Mouse (Mus musculus): ENCODE data around the gene Adrb1. TPM values are rescaled to one million over a fixed set of nuclear protein-coding genes. Genes with fewer than 3 reads are reported as not detected.
A peak's percentile ranks its signal among the peaks of the same experiment; 100 is the strongest.

Adrb1 gene
- polyA plus RNA-seq, 1 experiment: 1.0 TPM

DNA sequence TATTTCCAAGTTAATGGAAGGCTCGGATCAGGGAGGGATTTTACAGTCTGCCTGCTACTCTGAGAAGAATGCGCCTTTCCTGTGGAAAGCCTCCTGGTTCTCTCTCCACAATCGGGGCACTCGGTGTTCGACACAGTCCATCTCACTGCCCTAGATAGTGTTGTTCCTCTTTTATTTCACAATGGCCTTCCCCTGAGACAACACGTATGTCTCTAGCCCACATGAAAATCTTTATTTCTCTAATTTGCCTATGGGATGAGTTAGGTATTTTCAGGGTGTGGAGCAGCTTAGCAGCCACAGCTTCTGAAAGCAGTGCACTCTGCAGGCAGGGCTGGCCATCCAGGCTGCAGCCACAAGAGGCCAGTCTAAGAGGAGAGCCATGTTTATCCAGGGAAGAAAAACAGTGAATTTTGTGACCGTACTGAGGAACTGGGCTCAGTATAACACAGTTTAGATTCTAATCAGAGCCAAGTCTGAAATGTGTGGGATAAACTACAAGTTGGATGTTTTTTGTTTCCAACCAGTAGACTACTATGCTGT lies 12.1 kb downstream of the Adrb1 start:
- Histone ChIP-seq H3K36me3 (ENCODE audit: control insufficient read depth, insufficient read depth, low read length, poor library complexity, severe bottlenecking) (no peaks in the 10 kb centered on the region), H3K27ac (ENCODE audit: insufficient read depth, low read length) (no peak overlapping the region), H3K9ac (ENCODE audit: low read depth, poor library complexity, severe bottlenecking) (no peak overlapping the region), H3K4me3 (ENCODE audit: low read depth, low read length) (no peak overlapping the region), H3K27me3 (ENCODE audit: control insufficient read depth, insufficient read depth, low read length, poor library complexity, severe bottlenecking) (no peaks in the 10 kb centered on the region; the same call in 1 of the 2 replicates), H3K9me3 (replicated peaks; ENCODE audit: control insufficient read depth, insufficient read depth, low read length, poor library complexity, severe bottlenecking) (no peaks in the 10 kb centered on the region), H3K4me1 (ENCODE audit: control insufficient read depth, insufficient read depth, low read length) (no peaks in the 10 kb centered on the region)
- TF ChIP-seq POLR2A (IDR thresholded peaks at IDR 0.05; ENCODE audit: insufficient read depth, low read length) (no peak), EP300 (IDR thresholded peaks at IDR 0.05; ENCODE audit: insufficient read depth, low read depth, low read length) (no peak), CTCF (IDR thresholded peaks at IDR 0.05; ENCODE audit: low read depth, low read length) (no peak)

DNA sequence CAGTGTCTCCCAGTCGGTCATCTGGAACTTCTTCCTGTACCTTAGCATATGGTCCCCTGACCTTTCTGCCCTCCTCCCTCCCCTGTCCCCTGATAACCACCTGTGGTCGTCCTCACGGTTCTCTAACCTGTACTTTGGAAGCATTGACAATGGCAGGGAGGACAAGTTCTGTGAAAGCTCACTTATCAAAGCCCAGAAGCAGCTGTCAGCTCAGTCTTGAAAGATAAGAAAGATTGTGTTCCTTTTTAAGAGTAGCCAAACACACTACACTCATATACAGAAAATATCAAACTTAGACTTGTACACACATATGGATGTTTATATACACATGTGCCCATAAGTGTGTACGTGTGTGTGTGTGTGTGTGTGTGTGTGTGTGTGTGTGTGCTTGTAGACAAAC lies 13.7 kb downstream of the Adrb1 start:
- Histone ChIP-seq H3K9ac (ENCODE audit: low read depth, poor library complexity, severe bottlenecking) (no peak overlapping the region), H3K36me3 (ENCODE audit: control insufficient read depth, insufficient read depth, low read length, poor library complexity, severe bottlenecking) (no peaks in the 10 kb centered on the region), H3K4me3 (ENCODE audit: low read depth, low read length) (no peak overlapping the region), H3K4me1 (ENCODE audit: control insufficient read depth, insufficient read depth, low read length) (no peaks in the 10 kb centered on the region), H3K27ac (ENCODE audit: insufficient read depth, low read length) (no peak overlapping the region), H3K9me3 (replicated peaks; ENCODE audit: control insufficient read depth, insufficient read depth, low read length, poor library complexity, severe bottlenecking) (no peaks in the 10 kb centered on the region), H3K27me3 (ENCODE audit: control insufficient read depth, insufficient read depth, low read length, poor library complexity, severe bottlenecking) (no peaks in the 10 kb centered on the region)
- TF ChIP-seq EP300 (IDR thresholded peaks at IDR 0.05; ENCODE audit: insufficient read depth, low read depth, low read length) (no peak), POLR2A (IDR thresholded peaks at IDR 0.05; ENCODE audit: insufficient read depth, low read length) (no peak), CTCF (IDR thresholded peaks at IDR 0.05; ENCODE audit: low read depth, low read length) (no peak)

DNA sequence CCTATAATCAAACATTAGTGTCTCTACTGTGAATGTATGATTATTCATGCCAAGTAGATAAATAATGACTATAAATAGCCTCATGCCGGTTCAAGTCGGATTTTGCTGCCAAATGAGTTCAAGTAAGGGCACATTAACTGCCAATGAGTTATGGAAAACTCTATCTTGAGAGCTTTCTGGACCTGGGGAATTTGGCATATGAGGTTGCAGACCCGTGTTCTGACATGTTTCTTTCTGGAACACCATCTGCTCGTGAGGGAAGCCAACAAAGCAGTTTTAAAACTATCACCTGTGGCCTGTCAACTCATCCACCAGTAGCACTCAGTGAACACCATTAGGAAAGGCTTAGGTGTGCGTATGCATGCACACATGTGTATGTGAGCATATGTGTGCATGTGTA lies 14.3 kb downstream of the Adrb1 start:
- TF ChIP-seq CTCF (IDR thresholded peaks at IDR 0.05; ENCODE audit: low read depth, low read length): no peak
- no peak for TF ChIP-seq EP300 (IDR thresholded peaks at IDR 0.05; ENCODE audit: insufficient read depth, low read depth, low read length)
- TF ChIP-seq POLR2A (IDR thresholded peaks at IDR 0.05; ENCODE audit: insufficient read depth, low read length): no peak
- no peaks in the 10 kb centered on the region for H3K9me3 ChIP-seq (replicated peaks; ENCODE audit: control insufficient read depth, insufficient read depth, low read length, poor library complexity, severe bottlenecking)
- no peak overlapping the region for H3K4me3 ChIP-seq (ENCODE audit: low read depth, low read length)
- no peaks in the 10 kb centered on the region for H3K27me3 ChIP-seq (ENCODE audit: control insufficient read depth, insufficient read depth, low read length, poor library complexity, severe bottlenecking)
- no peaks in the 10 kb centered on the region for H3K36me3 ChIP-seq (ENCODE audit: control insufficient read depth, insufficient read depth, low read length, poor library complexity, severe bottlenecking)
- H3K27ac ChIP-seq (ENCODE audit: insufficient read depth, low read length): no peak overlapping the region
- no peaks in the 10 kb centered on the region for H3K4me1 ChIP-seq (ENCODE audit: control insufficient read depth, insufficient read depth, low read length)
- H3K9ac ChIP-seq (ENCODE audit: low read depth, poor library complexity, severe bottlenecking): no peak overlapping the region

DNA sequence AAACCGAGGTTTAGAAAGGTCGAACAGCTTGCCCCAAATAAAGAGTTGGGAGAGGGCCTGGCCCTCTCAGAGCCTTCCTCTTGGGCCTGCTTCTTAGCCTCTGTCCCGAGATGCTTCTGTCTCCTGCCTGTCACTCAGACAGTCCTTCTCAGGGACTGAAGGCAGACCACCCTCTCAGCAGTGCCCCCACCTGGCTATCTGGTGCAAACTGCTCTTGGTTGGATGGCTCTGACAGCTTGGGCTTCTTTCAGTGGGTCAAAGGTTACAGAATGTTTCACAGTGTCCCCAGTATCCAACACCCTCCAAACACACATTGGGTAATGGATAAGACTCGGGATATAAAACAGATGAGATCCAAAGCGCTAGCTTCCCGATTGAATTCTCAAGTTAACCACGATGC lies 23.1 kb downstream of the Adrb1 start:
- Histone ChIP-seq H3K27ac (ENCODE audit: insufficient read depth, low read length) (no peak overlapping the region), H3K27me3 (ENCODE audit: control insufficient read depth, insufficient read depth, low read length, poor library complexity, severe bottlenecking) (no peaks in the 10 kb centered on the region), H3K4me1 (ENCODE audit: control insufficient read depth, insufficient read depth, low read length) (no peaks in the 10 kb centered on the region), H3K4me3 (ENCODE audit: low read depth, low read length) (no peak overlapping the region), H3K9me3 (replicated peaks; ENCODE audit: control insufficient read depth, insufficient read depth, low read length, poor library complexity, severe bottlenecking) (no peaks in the 10 kb centered on the region), H3K36me3 (ENCODE audit: control insufficient read depth, insufficient read depth, low read length, poor library complexity, severe bottlenecking) (no peaks in the 10 kb centered on the region), H3K9ac (ENCODE audit: low read depth, poor library complexity, severe bottlenecking) (no peak overlapping the region)
- peak; percentile 73 for TF ChIP-seq CTCF (IDR thresholded peaks at IDR 0.05; ENCODE audit: low read depth, low read length)
- TF ChIP-seq POLR2A (IDR thresholded peaks at IDR 0.05; ENCODE audit: insufficient read depth, low read length): no peak
- TF ChIP-seq EP300 (IDR thresholded peaks at IDR 0.05; ENCODE audit: insufficient read depth, low read depth, low read length): no peak

DNA sequence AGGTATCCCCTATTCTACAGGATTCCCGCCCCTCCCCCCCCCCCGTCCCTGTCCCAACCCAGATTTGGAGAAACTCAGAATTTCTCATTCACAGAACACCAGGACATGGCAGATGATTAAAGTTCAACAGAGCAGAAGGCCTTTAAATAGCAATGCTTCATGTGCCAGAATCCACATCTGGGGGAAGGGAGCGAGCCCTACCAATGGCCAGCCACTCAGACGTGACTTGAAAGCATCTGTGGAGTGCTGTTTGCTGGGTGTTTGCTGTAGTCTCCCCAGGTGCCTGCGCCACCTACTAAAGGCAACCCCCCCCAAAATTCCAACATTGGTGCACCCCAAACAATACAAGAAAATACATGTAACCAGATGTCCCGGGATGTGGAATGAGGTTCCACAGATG lies 23.5 kb downstream of the Adrb1 start:
- Histone ChIP-seq H3K9me3 (replicated peaks; ENCODE audit: control insufficient read depth, insufficient read depth, low read length, poor library complexity, severe bottlenecking) (no peaks in the 10 kb centered on the region), H3K4me1 (ENCODE audit: control insufficient read depth, insufficient read depth, low read length) (no peaks in the 10 kb centered on the region), H3K27me3 (ENCODE audit: control insufficient read depth, insufficient read depth, low read length, poor library complexity, severe bottlenecking) (no peaks in the 10 kb centered on the region), H3K27ac (ENCODE audit: insufficient read depth, low read length) (no peak overlapping the region), H3K4me3 (ENCODE audit: low read depth, low read length) (no peak overlapping the region), H3K9ac (ENCODE audit: low read depth, poor library complexity, severe bottlenecking) (no peak overlapping the region), H3K36me3 (ENCODE audit: control insufficient read depth, insufficient read depth, low read length, poor library complexity, severe bottlenecking) (no peaks in the 10 kb centered on the region)
- no peak for TF ChIP-seq EP300 (IDR thresholded peaks at IDR 0.05; ENCODE audit: insufficient read depth, low read depth, low read length)
- TF ChIP-seq CTCF (IDR thresholded peaks at IDR 0.05; ENCODE audit: low read depth, low read length): no peak
- TF ChIP-seq POLR2A (IDR thresholded peaks at IDR 0.05; ENCODE audit: insufficient read depth, low read length): no peak

DNA sequence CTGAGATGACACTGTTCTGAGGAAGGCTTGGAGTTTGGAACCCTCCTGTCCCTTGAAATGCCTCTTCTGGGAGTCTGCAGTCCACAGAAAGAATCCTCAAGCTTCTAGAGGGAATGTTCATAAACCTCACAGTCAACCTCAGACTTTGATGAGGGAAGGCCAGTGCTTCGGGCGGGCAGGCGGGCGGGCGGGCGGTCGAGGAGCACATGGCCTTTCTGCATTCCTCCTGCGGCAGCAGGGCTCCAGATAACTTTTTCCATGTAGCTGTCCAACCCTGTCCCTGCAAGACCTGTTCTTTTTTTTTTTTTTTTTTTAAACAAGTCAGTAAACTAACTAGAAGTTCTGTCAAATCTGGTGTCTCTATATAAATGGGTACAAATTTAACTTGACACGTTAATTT lies 24.6 kb downstream of the Adrb1 start:
- H3K36me3 ChIP-seq (ENCODE audit: control insufficient read depth, insufficient read depth, low read length, poor library complexity, severe bottlenecking): no peaks in the 10 kb centered on the region
- TF ChIP-seq CTCF (IDR thresholded peaks at IDR 0.05; ENCODE audit: low read depth, low read length) (no peak), POLR2A (IDR thresholded peaks at IDR 0.05; ENCODE audit: insufficient read depth, low read length) (no peak), EP300 (IDR thresholded peaks at IDR 0.05; ENCODE audit: insufficient read depth, low read depth, low read length) (no peak)

More for the DNA sequence above, 24.6 kb downstream of the Adrb1 start:
- H3K27me3 ChIP-seq (ENCODE audit: control insufficient read depth, insufficient read depth, low read length, poor library complexity, severe bottlenecking): no peaks in the 10 kb centered on the region
- H3K27ac ChIP-seq (ENCODE audit: insufficient read depth, low read length): no peak overlapping the region
- H3K4me3 ChIP-seq (ENCODE audit: low read depth, low read length): no peak overlapping the region
- H3K4me1 ChIP-seq (ENCODE audit: control insufficient read depth, insufficient read depth, low read length): no peaks in the 10 kb centered on the region
- H3K9me3 ChIP-seq (replicated peaks; ENCODE audit: control insufficient read depth, insufficient read depth, low read length, poor library complexity, severe bottlenecking): no peaks in the 10 kb centered on the region
- H3K9ac ChIP-seq (ENCODE audit: low read depth, poor library complexity, severe bottlenecking): no peak overlapping the region

Measured in ES-Bruce4 (cell line).